Mouse (Mus musculus): ENCODE data around the gene Sdr39u1.

The Sdr39u1 gene

DNA sequence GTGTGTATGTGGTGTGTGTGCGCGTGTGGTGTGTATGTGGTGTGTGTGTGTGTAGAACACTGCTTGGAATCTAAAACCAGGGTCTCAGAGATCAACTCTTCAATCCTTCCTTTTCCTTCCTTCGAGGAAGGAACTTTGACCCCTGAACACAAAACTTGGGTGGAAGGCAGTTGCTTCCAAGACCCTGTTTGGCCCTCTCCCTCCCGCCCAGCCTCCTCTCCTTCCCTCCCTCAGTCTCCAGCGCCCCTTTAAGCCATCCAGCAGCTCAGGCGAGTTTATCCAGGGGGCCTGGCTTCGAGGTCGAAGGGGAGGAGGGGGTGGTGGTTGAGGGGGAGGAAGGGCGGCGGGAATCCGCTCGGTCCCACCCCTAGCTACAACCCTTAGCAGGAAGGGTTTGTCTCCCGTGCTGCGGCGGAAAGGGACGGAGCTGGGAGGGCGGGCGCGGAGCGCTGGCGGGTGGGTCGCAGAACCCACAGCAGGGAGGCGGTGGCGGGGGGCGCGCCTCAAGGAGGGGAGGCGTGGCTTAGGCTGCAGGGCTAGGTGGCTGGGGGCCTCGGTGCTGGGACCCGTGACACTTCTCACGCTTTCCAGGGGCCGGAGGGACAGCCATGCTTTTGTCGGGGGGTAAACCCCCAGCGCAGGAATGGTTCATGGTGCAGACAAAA lies 46.3 kb downstream of the Sdr39u1 start, which contains the start of gene Nynrin:
Nynrin (plus strand) TSS at position 390 of the 665 bp plus-strand sequence.
- DNase-seq, result peak; percentile 91

DNA sequence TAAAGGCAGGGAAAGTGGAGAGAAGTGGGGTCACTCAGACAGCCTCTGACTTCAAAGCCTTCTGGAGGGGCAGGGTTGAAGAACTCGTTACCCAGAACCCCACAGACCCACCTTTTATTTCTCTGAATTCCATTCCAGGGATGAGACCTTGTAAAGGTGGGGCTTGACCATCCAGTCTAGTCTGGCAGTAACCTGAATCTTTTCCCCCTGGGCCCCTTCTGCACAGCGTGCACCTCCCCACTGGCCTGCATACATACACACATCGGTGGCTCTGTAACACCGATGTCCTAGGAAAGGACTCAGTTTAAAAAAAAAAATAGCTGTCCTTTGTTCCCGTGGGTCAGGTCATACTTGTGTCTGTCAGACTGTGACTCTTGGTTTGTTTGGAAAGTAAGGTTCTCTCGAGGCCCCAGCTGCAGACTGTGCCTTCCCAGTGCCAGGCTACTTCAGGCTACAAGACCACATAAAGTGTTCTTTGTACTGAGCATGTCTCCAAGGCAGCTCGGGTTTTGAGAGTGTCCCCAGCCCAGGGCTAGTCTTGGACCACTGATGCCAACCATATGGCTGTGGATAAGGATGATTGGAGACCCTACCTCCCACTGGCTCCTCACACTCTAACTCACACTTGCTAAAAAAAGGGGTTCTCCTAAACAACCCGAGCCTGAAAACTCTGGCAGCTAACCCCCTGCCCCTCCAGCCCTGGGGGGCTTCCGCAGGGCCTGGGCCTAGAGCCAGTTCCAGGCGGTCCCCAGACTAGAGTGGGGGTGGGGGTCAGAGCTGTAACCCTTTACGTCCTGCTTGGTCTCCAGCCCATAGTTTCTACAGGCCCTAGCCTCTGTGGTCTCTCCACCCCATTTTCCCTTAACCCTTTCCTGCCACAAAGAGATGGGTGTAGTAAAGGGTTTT lies 47.2 kb downstream of the Sdr39u1 start:
- peak; percentile 80 for DNase-seq

DNA sequence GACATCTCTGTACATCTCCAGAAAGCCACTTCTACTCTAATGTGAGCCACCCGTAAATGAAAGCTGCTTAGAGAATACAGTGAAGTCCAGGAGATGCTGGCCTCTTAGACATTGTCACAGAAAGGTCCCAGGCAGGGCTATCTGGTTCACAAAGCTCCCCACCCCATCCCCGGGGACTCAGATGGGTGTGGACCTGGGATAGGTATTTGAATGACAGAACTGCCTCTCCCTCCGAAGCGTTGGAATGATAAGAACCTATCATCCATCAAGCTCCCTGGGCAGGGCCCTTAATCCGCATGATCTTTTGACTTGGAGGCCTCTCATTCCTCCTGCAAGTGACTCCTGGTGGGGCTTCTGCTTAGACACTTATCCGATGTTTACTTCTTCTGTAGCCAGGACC lies 49.2 kb downstream of the Sdr39u1 start:
- no peak for DNase-seq
